ENCODE assay signal across 11 mouse cellular contexts in the genomic region with DNA sequence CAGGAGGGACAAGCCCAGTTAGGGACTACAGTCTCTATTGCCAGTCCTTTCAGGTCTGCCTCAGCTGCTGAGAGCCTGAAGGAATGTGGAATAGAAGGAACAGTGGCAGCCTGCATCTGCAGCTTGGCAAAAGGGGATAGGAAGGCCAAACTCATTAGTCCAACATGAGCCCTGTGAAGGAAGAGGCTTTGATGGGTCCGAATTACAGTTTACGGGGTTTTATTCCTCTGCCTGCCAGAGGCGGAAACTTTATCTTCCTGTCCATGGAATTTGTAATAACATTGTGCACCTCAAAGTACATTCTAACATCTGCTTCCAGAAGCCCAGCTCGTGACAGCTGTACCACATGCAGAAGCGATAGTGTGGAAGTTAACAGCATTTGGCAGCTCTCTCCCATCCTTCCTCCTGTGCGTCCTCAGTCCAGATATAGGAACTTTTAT.
DNase-seq lines count a peak whose midpoint lies in the region; ATAC-seq lines count a peak whose summit lies in the region.
"Had no signal": no experiment of that assay in that cellular context is flagged by ENCODE, and none has a peak within 500 bp of the region (broad histone marks: within the 10 kb centered on the region; RNA-seq: fewer than 3 reads in every experiment).

No protein-coding gene starts in this region.

- H3K9me3 ChIP-seq in lung, embryonic 15.5 days = no peaks in the 10 kb centered on the region
- no peaks in the 10 kb centered on the region for H3K9me3 ChIP-seq in heart, embryonic 15.5 days (replicated peaks)
- H3K9me3 ChIP-seq in kidney, embryonic 14.5 days (ENCODE audit: control insufficient read depth, low read length) = no peaks in the 10 kb centered on the region
- H3K9me3 ChIP-seq: megakaryocyte, embryonic 14.5 days had no signal

- 32% methylated on average over 6 of the region's 6 CpGs for WGBS in lung, embryonic 15.5 days
- WGBS in heart, embryonic 15.5 days = 42% methylated on average over 6 of the region's 6 CpGs
- 38% methylated on average over 6 of the region's 6 CpGs for WGBS in kidney, embryonic 14.5 days

- H3K4me3 ChIP-seq in lung, embryonic 15.5 days = no peak overlapping the region
- no peak overlapping the region for H3K4me3 ChIP-seq in heart, embryonic 15.5 days
- H3K4me3 ChIP-seq in kidney, embryonic 14.5 days (ENCODE audit: low read length) = no peak overlapping the region
- H3K4me3 ChIP-seq: erythroblast, embryonic 14.5 days; megakaryocyte, embryonic 14.5 days had no signal

- no peak overlapping the region for H3K4me2 ChIP-seq in lung, embryonic 15.5 days
- no peak overlapping the region for H3K4me2 ChIP-seq in heart, embryonic 15.5 days
- H3K4me2 ChIP-seq in kidney, embryonic 14.5 days (replicated peaks; ENCODE audit: low read depth, low read length) = no peak overlapping the region

- no peaks in the 10 kb centered on the region for H3K27me3 ChIP-seq in lung, embryonic 15.5 days
- H3K27me3 ChIP-seq in heart, embryonic 15.5 days = no peaks in the 10 kb centered on the region
- no peaks in the 10 kb centered on the region for H3K27me3 ChIP-seq in kidney, embryonic 14.5 days (ENCODE audit: control insufficient read depth, insufficient read depth, low read length)
- H3K27me3 ChIP-seq: megakaryocyte, embryonic 14.5 days had no signal

- H3K9ac ChIP-seq in lung, embryonic 15.5 days = no peak overlapping the region
- no peak overlapping the region for H3K9ac ChIP-seq in heart, embryonic 15.5 days
- H3K9ac ChIP-seq in kidney, embryonic 14.5 days (ENCODE audit: low read depth, low read length) = no peak overlapping the region

- H3K4me1 ChIP-seq in lung, embryonic 15.5 days = peaks cover 5% of the 10 kb centered on the region; the same call in 1 of the 2 replicates
- peaks cover 11% of the 10 kb centered on the region; the same call in 1 of the 2 replicates for H3K4me1 ChIP-seq in heart, embryonic 15.5 days (replicated peaks)
- no peaks in the 10 kb centered on the region for H3K4me1 ChIP-seq in kidney, embryonic 14.5 days (ENCODE audit: control insufficient read depth, insufficient read depth, low read length)
- H3K4me1 ChIP-seq: megakaryocyte, embryonic 14.5 days had no signal

- no peaks in the 10 kb centered on the region for H3K36me3 ChIP-seq in lung, embryonic 15.5 days
- no peaks in the 10 kb centered on the region for H3K36me3 ChIP-seq in heart, embryonic 15.5 days
- no peaks in the 10 kb centered on the region for H3K36me3 ChIP-seq in kidney, embryonic 14.5 days (ENCODE audit: control insufficient read depth, insufficient read depth, low read length)

- H3K27ac ChIP-seq in lung, embryonic 15.5 days = peak overlapping the region; percentile 41; the same call in 1 of the 2 replicates
- H3K27ac ChIP-seq in heart, embryonic 15.5 days = peak overlapping the region; percentile 31; the same call in 1 of the 2 replicates
- no peak overlapping the region for H3K27ac ChIP-seq in kidney, embryonic 14.5 days (ENCODE audit: low read depth, low read length)

- no peak for DNase-seq in lung, postnatal 25 days (ENCODE audit: low spot score)
- peak; percentile 7 to 26 for DNase-seq in lung, postnatal 4 days
- DNase-seq in layer of hippocampus, postnatal 14 days (ENCODE audit: low spot score in 2 of 2) = no peak
- DNase-seq in neural tube, embryonic 10.5 days (ENCODE audit: extremely low spot score, low spot score) = no peak
- DNase-seq in ovary, adult 18-20 months (ENCODE audit: low spot score) = no peak
- DNase-seq: cerebellum, postnatal 10 days had no signal

- ATAC-seq in lung, embryonic 15.5 days (ENCODE audit: borderline replicate concordance, extremely low read depth, low FRiP score, low TSS enrichment) = peak; percentile 46
- ATAC-seq in heart, embryonic 15.5 days (replicated peaks; ENCODE audit: insufficient number of reproducible peaks, insufficient read depth, low FRiP score, low read depth) = peak; percentile 50; the same call in 1 of the 2 replicates
- ATAC-seq in kidney, embryonic 14.5 days (ENCODE audit: low FRiP score, low TSS enrichment) = 0 out of 2 replicates have a peak, but pooled peaks have one; percentile 49

Comparison
In these comparisons a context has a peak if more than half of its experiments do, and no peak if none do; other contexts are left out.
1. DNase-seq: peak in lung, postnatal 4 days (2 of 2); none in lung, postnatal 25 days (single experiment), layer of hippocampus, postnatal 14 days (0 of 2), neural tube, embryonic 10.5 days (single experiment) and ovary, adult 18-20 months (single experiment).
2. Peak in every context shown above with its lines, with median percentiles within 50 percentile points of each other: ATAC-seq.